Mouse (Mus musculus) heart, embryonic 10.5 days (tissue): ENCODE data around the gene Epha4. TPM values are rescaled to one million over a fixed set of nuclear protein-coding genes. Genes with fewer than 3 reads are reported as not detected.

ENCODE experiments used
- DNase-seq: peaks from one replicate; pipeline ENCODE4 v3.0.0-alpha.2; 2017; ENCODE audit warnings: low spot score
- H3K27ac ChIP-seq: fragments of 300-500 bp; sonication (generic); 2 replicates; pipeline ENCODE4 v1.5.1; 2016; ENCODE audit warnings: mild to moderate bottlenecking
- H3K27me3 ChIP-seq: fragments of 300-500 bp; sonication (generic); 2 replicates; pipeline ENCODE4 v1.6.1; 2016; ENCODE audit warnings: mild to moderate bottlenecking; ENCODE audit not compliant: poor library complexity, insufficient read depth, severe bottlenecking
- H3K36me3 ChIP-seq: fragments of 300-500 bp; sonication (generic); 2 replicates; pipeline ENCODE4 v1.6.1; 2016; ENCODE audit warnings: mild to moderate bottlenecking, moderate library complexity
- H3K4me1 ChIP-seq: fragments of 300-500 bp; sonication (generic); 2 replicates; pipeline ENCODE4 v1.6.1; 2016; ENCODE audit warnings: mild to moderate bottlenecking
- H3K4me3 ChIP-seq: fragments of 300-500 bp; sonication (generic); 2 replicates; pipeline ENCODE4 v1.5.1; 2016; ENCODE audit warnings: mild to moderate bottlenecking, moderate library complexity
- H3K9me3 ChIP-seq: fragments of 300-500 bp; sonication (generic); 2 replicates; pipeline ENCODE4 v1.6.1; 2016; ENCODE audit warnings: mild to moderate bottlenecking, moderate library complexity
- WGBS: fragments of 180-500 bp; shearing (Covaris S2); methylation state at CpG from one replicate; pipeline ENCODE4 v1.1.7; 2016; 5-methylcytosine and 5-hydroxymethylcytosine counted together
- polyA plus RNA-seq: library from polyadenylated mRNA; unstranded; fragments of >200 nt; fragmentation: Nextera tagmentation; extraction: Ambion mirVana; gene quantifications from 2 replicates; pipeline ENCODE4 v1.2.1, GENCODE M21; 2016

The Epha4 gene
- polyA plus RNA-seq, 1 experiment from 2014 or later, result 11.5 TPM

DNA sequence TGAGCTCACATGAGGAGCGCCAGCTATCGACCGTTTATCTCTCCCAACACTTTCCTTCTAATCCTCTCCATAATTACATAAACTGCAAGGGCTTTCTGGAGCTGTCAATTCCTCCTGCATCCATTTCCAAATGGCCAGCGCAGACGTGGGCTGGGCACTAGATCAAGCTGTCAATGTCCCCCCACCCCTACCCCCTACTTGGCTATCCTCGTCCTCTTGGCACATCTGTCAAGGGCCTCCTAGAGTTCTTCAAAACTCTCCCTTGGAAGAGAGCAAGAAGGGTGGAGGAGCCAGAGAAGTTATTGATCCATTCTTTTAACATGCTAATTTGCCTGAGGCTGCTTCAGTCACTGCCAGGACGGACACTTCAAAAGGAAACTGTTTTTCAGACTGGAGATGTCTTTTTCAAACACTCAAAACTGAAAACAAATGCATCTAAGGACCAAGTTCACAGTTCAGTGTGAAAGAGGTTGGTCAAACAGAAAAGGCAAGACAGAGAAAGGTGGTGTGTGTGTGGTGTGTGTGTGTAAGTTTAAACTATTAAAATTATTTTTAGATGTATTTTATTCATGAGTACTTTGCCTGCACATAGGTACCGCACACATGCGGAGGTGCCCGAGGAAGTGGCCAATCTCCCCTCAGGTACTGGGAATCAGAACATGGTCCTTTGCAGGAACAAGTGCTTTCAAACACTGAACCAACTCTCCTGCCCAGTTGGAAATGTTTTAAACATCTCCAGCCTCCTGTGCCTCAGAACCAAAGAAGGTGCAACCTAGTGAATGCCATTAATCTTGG, 20.9 kb downstream of the Epha4 start:
- H3K4me1 ChIP-seq, result peaks cover 51% of the 10 kb centered on the region
- 57% methylated on average over 10 of the region's 10 CpGs for WGBS

GRCm38 (mm10) chr1:77490166-77490565, 24.7 kb downstream of the Epha4 start:
- WGBS, result 93% methylated on average over 6 of the region's 6 CpGs

More for the DNA sequence above, 20.9 kb downstream of the Epha4 start:
- no peaks in the 10 kb centered on the region for H3K27me3 ChIP-seq
- H3K9me3 ChIP-seq, result no peaks in the 10 kb centered on the region
- no peaks in the 10 kb centered on the region for H3K36me3 ChIP-seq
- H3K27ac ChIP-seq, result no peak overlapping the region; the same call in 1 of the 2 replicates
- H3K4me3 ChIP-seq, result no peak overlapping the region
- no peak for DNase-seq

GRCm38 (mm10) chr1:77489387-77489786, 25.5 kb downstream of the Epha4 start:
- Histone ChIP-seq H3K27me3 (no peaks in the 10 kb centered on the region), H3K9me3 (no peaks in the 10 kb centered on the region), H3K4me3 (no peak overlapping the region)

More at GRCm38 (mm10) chr1:77490166-77490565, 24.7 kb downstream of the Epha4 start:
- Histone ChIP-seq H3K4me3 (no peak overlapping the region), H3K27me3 (no peaks in the 10 kb centered on the region), H3K27ac (no peak overlapping the region), H3K36me3 (no peaks in the 10 kb centered on the region), H3K9me3 (no peaks in the 10 kb centered on the region), H3K4me1 (peaks cover 30% of the 10 kb centered on the region)
- DNase-seq, result no peak

GRCm38 (mm10) chr1:77487856-77488462, 26.9 kb downstream of the Epha4 start:
- 75% methylated on average over 13 of the region's 13 CpGs for WGBS
- Histone ChIP-seq H3K9me3 (no peaks in the 10 kb centered on the region), H3K27me3 (no peaks in the 10 kb centered on the region), H3K4me3 (no peak overlapping the region), H3K36me3 (no peaks in the 10 kb centered on the region), H3K4me1 (peaks cover 19% of the 10 kb centered on the region), H3K27ac (no peak overlapping the region)
- DNase-seq, result no peak

More at GRCm38 (mm10) chr1:77489387-77489786, 25.5 kb downstream of the Epha4 start:
- peaks cover 26% of the 10 kb centered on the region for H3K4me1 ChIP-seq
- 82% methylated on average over 7 of the region's 7 CpGs for WGBS
- no peaks in the 10 kb centered on the region for H3K36me3 ChIP-seq
- H3K27ac ChIP-seq, result no peak overlapping the region
- DNase-seq, result no peak

- Histone ChIP-seq H3K4me1 (no peaks in the 10 kb centered on the region), H3K27ac (no peak overlapping the region), H3K4me3 (no peak overlapping the region), H3K9me3 (no peaks in the 10 kb centered on the region), H3K36me3 (no peaks in the 10 kb centered on the region), H3K27me3 (no peaks in the 10 kb centered on the region)
- no peak for DNase-seq
- 88% methylated on average over 6 of the region's 6 CpGs for WGBS
These were observed 29.9 kb downstream of the Epha4 start for GRCm38 (mm10) chr1:77484766-77485596.

DNA sequence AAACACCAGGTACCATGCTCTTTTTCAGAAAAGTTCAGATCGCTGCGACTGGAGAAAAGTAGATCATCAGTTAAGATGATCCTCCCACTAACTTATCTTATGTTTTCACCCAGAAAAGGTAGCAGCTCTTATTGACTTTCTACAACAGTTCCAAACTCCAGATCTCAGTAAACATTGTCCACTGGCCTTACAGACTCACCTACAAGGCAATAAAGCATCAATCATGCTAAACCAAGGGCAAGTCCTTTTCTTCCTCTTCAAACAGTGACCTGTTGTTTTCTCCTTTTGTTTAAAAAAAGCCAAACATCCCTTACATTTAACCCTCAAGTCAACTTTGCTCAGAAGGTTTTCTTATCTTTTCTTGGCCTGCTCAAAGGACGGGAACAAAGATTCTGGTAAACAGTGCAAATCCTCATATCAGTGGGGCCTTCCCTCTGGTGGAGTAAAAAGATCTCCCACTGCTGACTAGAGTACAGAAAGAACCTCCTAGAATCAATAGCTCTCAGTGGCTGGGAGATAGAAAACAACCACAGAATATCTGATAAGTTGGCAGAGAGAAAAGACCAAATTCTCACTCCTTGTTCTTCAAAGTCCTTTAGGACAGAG, 39.0 kb downstream of the Epha4 start:
- H3K9me3 ChIP-seq, result no peaks in the 10 kb centered on the region
- H3K4me3 ChIP-seq, result no peak overlapping the region
- no peak overlapping the region for H3K27ac ChIP-seq

GRCm38 (mm10) chr1:77473446-77474376, 41.2 kb downstream of the Epha4 start:
- no peak for DNase-seq
- WGBS, result 46% methylated on average over 12 of the region's 12 CpGs
- H3K27ac ChIP-seq, result no peak overlapping the region
- no peaks in the 10 kb centered on the region for H3K36me3 ChIP-seq
- H3K4me1 ChIP-seq, result peaks cover 4% of the 10 kb centered on the region; the same call in 1 of the 2 replicates
- no peaks in the 10 kb centered on the region for H3K9me3 ChIP-seq
- H3K27me3 ChIP-seq, result no peaks in the 10 kb centered on the region
- H3K4me3 ChIP-seq, result no peak overlapping the region

More for the DNA sequence above, 39.0 kb downstream of the Epha4 start:
- DNase-seq, result no peak
- H3K36me3 ChIP-seq, result no peaks in the 10 kb centered on the region
- WGBS, result 59% methylated on average over 3 of the region's 3 CpGs
- peaks cover 4% of the 10 kb centered on the region; the same call in 1 of the 2 replicates for H3K4me1 ChIP-seq
- H3K27me3 ChIP-seq, result no peaks in the 10 kb centered on the region

DNA sequence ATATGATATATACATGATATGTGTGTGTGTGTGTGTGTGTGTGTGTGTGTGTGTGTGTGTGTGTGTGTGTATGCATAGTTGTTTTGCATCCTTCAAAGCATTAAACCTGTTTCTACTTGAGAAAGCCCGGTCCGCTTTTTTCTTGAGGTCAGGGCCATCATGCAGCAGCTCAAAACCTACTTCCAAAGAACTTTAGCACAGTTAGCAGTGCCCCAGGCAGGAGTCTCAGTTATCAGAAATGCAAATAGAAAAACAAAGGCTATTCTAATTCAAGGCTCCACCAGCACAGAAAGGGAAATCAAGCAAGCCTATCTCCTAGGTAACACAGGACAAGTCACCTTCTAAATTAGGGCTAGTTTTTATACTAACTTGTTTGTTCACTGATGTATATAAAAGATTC, 42.3 kb downstream of the Epha4 start:
- peaks cover 4% of the 10 kb centered on the region; the same call in 1 of the 2 replicates for H3K4me1 ChIP-seq
- no peak overlapping the region for H3K27ac ChIP-seq
- no peaks in the 10 kb centered on the region for H3K9me3 ChIP-seq
- no peak overlapping the region for H3K4me3 ChIP-seq
- H3K36me3 ChIP-seq, result no peaks in the 10 kb centered on the region
- H3K27me3 ChIP-seq, result no peaks in the 10 kb centered on the region
- no peak for DNase-seq
- 74% methylated on average over 2 of the region's 2 CpGs for WGBS

- Histone ChIP-seq H3K36me3 (no peaks in the 10 kb centered on the region), H3K4me3 (no peak overlapping the region), H3K27me3 (no peaks in the 10 kb centered on the region), H3K9me3 (no peaks in the 10 kb centered on the region), H3K27ac (peak overlapping the region; percentile 2; the same call in 1 of the 2 replicates), H3K4me1 (peaks cover 12% of the 10 kb centered on the region)
- no peak for DNase-seq
- 64% methylated on average over 5 of the region's 5 CpGs for WGBS
These were observed 43.4 kb downstream of the Epha4 start for GRCm38 (mm10) chr1:77471447-77471846.

DNA sequence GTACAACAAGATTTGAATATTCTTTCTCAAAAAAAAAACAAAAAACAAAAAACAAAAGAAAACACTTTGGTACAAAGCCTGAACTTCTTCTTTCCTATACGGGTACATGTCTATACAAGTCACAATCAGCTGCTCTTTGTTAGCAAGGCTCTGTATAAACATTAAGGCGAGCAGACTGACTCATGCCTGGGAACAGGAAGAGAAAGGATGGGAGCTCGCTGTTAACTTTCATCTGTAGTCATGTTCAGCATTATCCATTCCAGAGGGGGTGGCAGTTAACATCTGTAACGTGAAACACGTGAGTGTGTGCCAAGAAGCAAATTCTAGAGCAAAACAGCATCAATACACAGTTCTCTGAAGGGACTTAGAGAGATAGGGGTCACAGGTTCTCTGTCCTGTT, 43.9 kb downstream of the Epha4 start:
- no peaks in the 10 kb centered on the region for H3K9me3 ChIP-seq
- WGBS, result 47% methylated on average over 5 of the region's 5 CpGs
- H3K27me3 ChIP-seq, result no peaks in the 10 kb centered on the region
- no peaks in the 10 kb centered on the region for H3K36me3 ChIP-seq
- no peak for DNase-seq
- peaks cover 12% of the 10 kb centered on the region for H3K4me1 ChIP-seq
- H3K27ac ChIP-seq, result peak overlapping the region; percentile 2; the same call in 1 of the 2 replicates
- no peak overlapping the region for H3K4me3 ChIP-seq

GRCm38 (mm10) chr1:77468717-77469314, 46.1 kb downstream of the Epha4 start:
- Histone ChIP-seq H3K4me3 (no peak overlapping the region), H3K4me1 (peaks cover 8% of the 10 kb centered on the region; the same call in 1 of the 2 replicates), H3K9me3 (no peaks in the 10 kb centered on the region), H3K27me3 (no peaks in the 10 kb centered on the region), H3K36me3 (no peaks in the 10 kb centered on the region), H3K27ac (no peak overlapping the region)
- 60% methylated on average over 5 of the region's 5 CpGs for WGBS
- no peak for DNase-seq
